Mouse (Mus musculus): ENCODE data around the gene Kxd1. TPM values are rescaled to one million over a fixed set of nuclear protein-coding genes. Genes with fewer than 3 reads are reported as not detected.

The Kxd1 gene
- 67.1 TPM for polyA plus RNA-seq (2017; shearing (Covaris generic))

GRCm38 (mm10) chr8:70527512-70528181 is at the start of gene Kxd1, which contains the start of gene Fkbp8:
Gene Kxd1, minus strand, starts transcription at chr8:70527956.
Gene Fkbp8, plus strand, starts transcription at chr8:70527724.

GRCm38 (mm10) chr8:70539077-70539813 is 11.5 kb upstream of the Kxd1 start, which contains the start of gene Ell:
Gene Ell, plus strand, starts transcription at chr8:70539457.

GRCm38 (mm10) chr8:70510228-70510915 is 17.4 kb downstream of the Kxd1 start, which contains the start of gene Uba52:
Gene Uba52, minus strand, starts transcription at chr8:70510801.

GRCm38 (mm10) chr8:70506328-70507026 is 21.3 kb downstream of the Kxd1 start, which contains the start of gene Rex1bd:
Gene Rex1bd, minus strand, starts transcription at chr8:70506752.

GRCm38 (mm10) chr8:70492664-70493640 is 34.8 kb downstream of the Kxd1 start, which contains the start of gene Crlf1:
Gene Crlf1, plus strand, starts transcription at chr8:70493158.

GRCm38 (mm10) chr8:70486941-70487520 is 40.7 kb downstream of the Kxd1 start, which contains the start of gene Tmem59l:
Gene Tmem59l, minus strand, starts transcription at chr8:70487358.

GRCm38 (mm10) chr8:70476333-70477268 is 51.2 kb downstream of the Kxd1 start, which contains the start of gene Klhl26:
Gene Klhl26, minus strand, starts transcription at chr8:70476968.

Other genes with a start within 250 kb of the Kxd1 start
- 2.6 TPM for gene Homer3, start 245.1 kb downstream of the Kxd1 start, polyA plus RNA-seq (2017; shearing (Covaris generic))
- gene Ddx49, start 225.5 kb downstream of the Kxd1 start, polyA plus RNA-seq (2017; shearing (Covaris generic)): 60.5 TPM
- gene Cope, start 225.4 kb downstream of the Kxd1 start, polyA plus RNA-seq (2017; shearing (Covaris generic)): 237 TPM
- not detected for gene Cers1, start 212.2 kb downstream of the Kxd1 start, polyA plus RNA-seq (2017; shearing (Covaris generic))
- 0.44 TPM for gene Gdf1, start 198.1 kb downstream of the Kxd1 start, polyA plus RNA-seq (2017; shearing (Covaris generic))
- gene Upf1, start 174.7 kb downstream of the Kxd1 start, polyA plus RNA-seq (2017; shearing (Covaris generic)): 88.8 TPM
- 2.4 TPM for gene Comp, start 154.4 kb downstream of the Kxd1 start, polyA plus RNA-seq (2017; shearing (Covaris generic))
- 12.2 TPM for gene Crtc1, start 88.4 kb downstream of the Kxd1 start, polyA plus RNA-seq (2017; shearing (Covaris generic))
- gene Klhl26, start 51.0 kb downstream of the Kxd1 start, polyA plus RNA-seq (2017; shearing (Covaris generic)): 9.8 TPM
- gene Tmem59l, start 40.6 kb downstream of the Kxd1 start, polyA plus RNA-seq (2017; shearing (Covaris generic)): not detected
- not detected for gene Crlf1, start 34.8 kb downstream of the Kxd1 start, polyA plus RNA-seq (2017; shearing (Covaris generic))
- 62.7 TPM for gene Rex1bd, start 21.2 kb downstream of the Kxd1 start, polyA plus RNA-seq (2017; shearing (Covaris generic))
- gene Uba52, start 17.2 kb downstream of the Kxd1 start, polyA plus RNA-seq (2017; shearing (Covaris generic)): 1,566 TPM
- gene Fkbp8, start 232 bp downstream of the Kxd1 start, polyA plus RNA-seq (2017; shearing (Covaris generic)): 382 TPM
- 42.9 TPM for gene Ell, start 11.5 kb upstream of the Kxd1 start, polyA plus RNA-seq (2017; shearing (Covaris generic))
- gene Isyna1, start 66.4 kb upstream of the Kxd1 start, polyA plus RNA-seq (2017; shearing (Covaris generic)): 86.8 TPM
- 127 TPM for gene Ssbp4, start 80.9 kb upstream of the Kxd1 start, polyA plus RNA-seq (2017; shearing (Covaris generic))
- gene Lrrc25, start 88.2 kb upstream of the Kxd1 start, polyA plus RNA-seq (2017; shearing (Covaris generic)): 0.36 TPM
- not detected for gene Gdf15, start 104.5 kb upstream of the Kxd1 start, polyA plus RNA-seq (2017; shearing (Covaris generic))
- gene Pgpep1, start 132.4 kb upstream of the Kxd1 start, polyA plus RNA-seq (2017; shearing (Covaris generic)): 0.44 TPM
- gene Lsm4, start 145.3 kb upstream of the Kxd1 start, polyA plus RNA-seq (2017; shearing (Covaris generic)): 329 TPM
- 969 TPM for gene Jund, start 171.0 kb upstream of the Kxd1 start, polyA plus RNA-seq (2017; shearing (Covaris generic))
- 0.07 TPM for gene Iqcn, start 175.5 kb upstream of the Kxd1 start, polyA plus RNA-seq (2017; shearing (Covaris generic))
- not detected for gene Gm3336, start 190.6 kb upstream of the Kxd1 start, polyA plus RNA-seq (2017; shearing (Covaris generic))
- 0.22 TPM for gene Pde4c, start 195.8 kb upstream of the Kxd1 start, polyA plus RNA-seq (2017; shearing (Covaris generic))
- 3.6 TPM for gene Rab3a, start 226.7 kb upstream of the Kxd1 start, polyA plus RNA-seq (2017; shearing (Covaris generic))
- gene Mpv17l2, start 233.0 kb upstream of the Kxd1 start, polyA plus RNA-seq (2017; shearing (Covaris generic)): 26.5 TPM
- 12.9 TPM for gene Pik3r2, start 248.8 kb upstream of the Kxd1 start, polyA plus RNA-seq (2017; shearing (Covaris generic))

All from naive thymus-derived CD4-positive, alpha-beta T cell, adult 5 months (primary cell).